Mouse (Mus musculus): ENCODE results near the gene Pter. TPM values are rescaled to one million over a fixed set of nuclear protein-coding genes. Genes with fewer than 3 reads are reported as not detected.

Pter gene
- 10 to 100 TPM in 1 of 2 experiments, 1 to 10 TPM in 1; 6.0 to 12.5 TPM for total RNA-seq (2021)
- long read RNA-seq, experiment 1, partial matches to known transcripts, result 0 of 5 reads
- long read RNA-seq, experiment 1, other reads (novel, unspliced or antisense), result 2 of 5 reads
- long read RNA-seq, experiment 2, transcript Pter-205 (6 exons, 1,232 nt), result major isoform, 6 of 14 reads
- long read RNA-seq, experiment 2, partial matches to known transcripts, result 1 of 14 reads
- long read RNA-seq, experiment 2, other reads (novel, unspliced or antisense), result 3 of 14 reads

DNA sequence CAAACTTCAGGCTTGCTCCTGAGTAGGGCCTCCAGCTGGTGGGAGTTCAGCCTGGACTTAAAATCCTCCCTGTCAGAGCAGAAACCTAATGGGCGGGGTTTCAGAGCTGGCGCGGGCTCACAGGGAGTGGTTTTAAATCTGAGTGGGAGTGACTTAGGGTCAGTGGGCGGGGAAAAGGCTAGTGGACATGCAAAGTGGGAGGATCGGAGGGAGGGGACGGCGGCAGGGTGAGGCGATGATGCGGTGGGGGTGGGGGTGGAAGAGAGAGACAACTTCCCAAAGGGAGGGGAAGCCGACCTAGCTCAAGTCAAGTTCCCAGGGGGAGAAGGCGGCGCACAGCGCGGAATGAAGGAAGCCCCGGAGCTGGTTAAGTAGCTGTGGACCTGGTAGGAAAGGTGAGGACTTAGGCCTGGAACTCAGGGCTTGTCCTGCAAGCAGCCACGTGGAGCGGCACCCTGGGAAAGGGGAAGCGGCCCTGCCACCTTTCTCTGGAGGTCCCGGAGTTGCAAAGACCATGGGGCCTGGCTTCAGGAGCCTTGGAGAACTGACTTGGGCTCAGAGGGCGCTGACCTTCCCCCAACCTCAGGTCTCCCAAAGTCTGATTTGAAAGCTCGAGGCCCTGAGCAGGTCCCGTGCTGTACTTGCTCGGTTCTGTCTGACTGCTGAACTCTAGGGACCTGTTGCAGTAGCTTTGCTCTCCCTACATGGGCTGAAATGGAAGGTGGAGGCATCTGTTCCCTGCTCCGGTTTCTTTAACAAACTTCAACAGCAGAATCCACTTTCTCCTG, at the start of gene Pter:
Gene Pter, plus strand, starts transcription at position 238 of the 788 bp plus-strand sequence.
- DNase-seq (ENCODE audit: low spot score in 2 of 2), result peak; percentile 77 to 79

DNA sequence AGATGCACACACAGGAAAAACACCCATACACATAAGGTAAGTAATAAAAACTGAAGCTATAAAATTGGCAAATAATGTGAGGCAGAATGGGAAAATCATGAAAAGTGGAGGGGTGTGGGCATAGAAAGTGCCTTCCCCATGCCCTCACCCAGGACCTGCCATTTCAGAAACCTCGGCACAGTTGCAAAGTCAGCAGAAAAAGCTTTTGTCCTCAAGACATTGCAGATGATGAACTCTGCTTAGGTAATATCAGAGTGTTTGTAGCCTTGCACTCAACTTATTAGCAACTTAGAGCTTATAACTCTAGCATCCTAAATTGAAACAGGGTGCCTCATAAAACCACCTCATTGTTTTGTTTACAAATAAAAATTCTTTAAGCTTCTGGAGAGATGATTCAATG, 49.6 kb upstream of the Pter start:
- DNase-seq (ENCODE audit: low spot score in 2 of 2), result no peak

DNA sequence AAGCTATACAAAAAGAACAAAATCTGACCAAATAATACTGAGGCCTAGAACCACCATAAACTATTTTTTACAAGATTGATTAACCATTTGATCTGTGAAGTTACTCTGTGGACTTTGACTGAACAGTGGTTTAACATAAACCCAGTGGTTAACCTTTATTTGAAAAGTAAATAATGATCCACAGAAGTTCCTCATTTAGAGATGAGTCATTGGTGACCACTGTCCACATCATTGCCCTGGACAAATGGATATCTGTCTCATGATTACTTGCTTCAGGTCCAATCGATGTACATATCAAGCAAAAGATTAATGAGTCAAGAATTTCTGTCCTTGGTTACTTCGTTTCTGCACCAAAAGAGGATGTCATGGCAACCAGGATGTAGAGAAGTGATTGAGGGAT, 44.3 kb upstream of the Pter start:
- no peak for DNase-seq (ENCODE audit: low spot score in 2 of 2)

DNA sequence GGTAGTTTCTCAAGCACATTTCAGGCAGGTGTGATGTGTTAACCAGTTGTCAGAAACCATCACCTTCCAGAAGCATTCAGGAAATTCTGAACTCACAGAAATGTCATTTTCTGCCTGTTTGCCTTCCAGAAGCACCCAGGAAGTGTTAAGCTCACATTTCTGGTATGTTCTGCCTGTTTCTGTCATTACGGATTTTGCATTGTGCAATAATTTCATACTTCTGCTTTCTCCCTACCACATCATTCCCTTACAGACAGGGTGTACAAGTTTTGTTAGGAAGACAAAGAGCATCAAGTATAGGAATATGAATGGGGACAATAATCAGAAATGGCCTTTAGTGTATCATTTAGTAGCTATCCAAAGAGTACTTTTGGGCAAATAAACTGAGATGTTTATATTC, 42.8 kb upstream of the Pter start:
- no peak for DNase-seq (ENCODE audit: low spot score in 2 of 2)

DNA sequence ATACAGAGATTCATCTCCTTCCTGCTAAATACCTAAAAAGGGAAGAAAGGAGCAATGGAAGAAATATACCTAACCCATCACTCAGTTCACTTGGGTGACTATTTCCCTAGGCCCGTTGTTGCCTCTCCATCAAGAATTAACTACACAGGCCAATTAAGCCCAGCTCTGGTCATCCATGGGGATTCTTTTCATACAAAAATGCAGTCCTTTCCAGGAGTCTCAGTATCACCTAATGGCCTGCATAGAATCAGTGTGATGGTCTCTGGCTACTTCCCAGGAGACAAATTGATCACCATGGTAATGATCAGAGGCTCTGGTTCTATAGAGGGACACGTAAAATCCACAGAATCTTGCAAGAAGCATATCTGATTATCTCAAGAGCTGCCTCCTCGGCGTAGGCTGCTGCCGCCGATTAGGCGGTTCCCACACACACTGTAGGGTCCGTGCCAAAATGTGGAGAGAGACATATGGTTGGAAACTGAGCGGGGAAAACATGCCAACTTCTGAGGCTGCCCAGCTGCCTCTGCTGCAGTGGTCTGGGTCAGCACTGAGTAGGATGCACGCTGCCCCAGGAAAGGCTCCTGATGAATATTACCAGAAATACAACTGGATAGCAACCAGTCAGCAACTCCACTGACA, 40.4 kb upstream of the Pter start:
- DNase-seq (ENCODE audit: low spot score in 2 of 2), result no peak

DNA sequence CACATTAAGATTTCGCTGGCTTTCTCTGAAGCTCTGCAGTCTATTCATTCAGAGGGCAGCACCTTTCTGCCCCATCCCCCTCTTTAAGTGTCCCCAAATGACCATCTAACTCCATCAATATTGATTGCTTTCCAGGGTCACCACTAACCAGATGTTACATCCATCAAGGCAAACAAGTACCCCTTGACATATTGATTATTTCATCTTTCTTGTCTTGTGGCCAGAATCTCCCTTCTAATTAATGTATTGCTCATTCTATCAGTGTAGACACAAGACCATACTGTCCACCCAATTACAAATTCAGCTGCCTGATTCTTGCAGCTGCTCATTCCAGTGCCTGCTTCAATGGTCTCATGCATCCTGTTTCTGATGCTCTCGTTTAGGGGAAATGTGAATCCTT, 36.8 kb upstream of the Pter start:
- no peak for DNase-seq (ENCODE audit: low spot score in 2 of 2)

DNA sequence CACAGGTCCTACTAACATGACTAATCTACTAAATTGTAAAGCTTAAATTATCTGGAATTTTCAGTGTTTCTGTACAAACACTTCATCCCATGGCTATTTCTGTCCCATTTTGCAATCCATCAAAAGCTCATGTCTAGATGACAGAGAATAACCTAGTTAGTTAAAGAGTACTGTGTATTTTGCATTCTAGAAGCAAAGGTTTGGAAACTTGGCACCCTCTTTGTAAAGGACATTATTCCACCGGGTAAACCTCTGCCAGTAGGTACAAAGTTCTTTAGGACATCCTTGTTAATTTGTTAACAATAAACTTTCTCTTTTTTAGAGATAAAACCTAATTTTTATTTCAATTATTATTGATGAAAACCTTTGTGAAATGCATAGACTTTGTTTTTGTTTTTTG, 18.1 kb upstream of the Pter start:
- DNase-seq (ENCODE audit: low spot score in 2 of 2), result no peak

DNA sequence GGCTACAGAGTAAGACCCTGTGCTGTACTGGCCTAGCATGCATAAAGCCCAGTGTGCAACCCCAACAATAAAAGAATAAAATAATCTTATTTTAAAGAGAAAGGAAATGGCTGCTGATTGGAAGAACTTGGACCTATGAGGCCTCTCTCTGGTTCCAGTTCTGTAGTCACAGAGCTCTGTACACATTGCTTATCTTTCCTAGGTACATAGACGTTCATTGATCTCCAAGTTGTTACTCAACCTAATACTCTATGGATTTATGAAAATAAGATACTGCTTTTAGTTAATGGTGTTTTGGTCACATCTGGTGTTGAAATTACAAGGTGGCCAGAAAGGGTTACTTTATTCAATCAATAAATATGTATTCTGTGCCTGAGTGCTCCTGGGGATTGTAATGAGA, 1.8 kb downstream of the Pter start:
- DNase-seq (ENCODE audit: low spot score in 2 of 2), result no peak

DNA sequence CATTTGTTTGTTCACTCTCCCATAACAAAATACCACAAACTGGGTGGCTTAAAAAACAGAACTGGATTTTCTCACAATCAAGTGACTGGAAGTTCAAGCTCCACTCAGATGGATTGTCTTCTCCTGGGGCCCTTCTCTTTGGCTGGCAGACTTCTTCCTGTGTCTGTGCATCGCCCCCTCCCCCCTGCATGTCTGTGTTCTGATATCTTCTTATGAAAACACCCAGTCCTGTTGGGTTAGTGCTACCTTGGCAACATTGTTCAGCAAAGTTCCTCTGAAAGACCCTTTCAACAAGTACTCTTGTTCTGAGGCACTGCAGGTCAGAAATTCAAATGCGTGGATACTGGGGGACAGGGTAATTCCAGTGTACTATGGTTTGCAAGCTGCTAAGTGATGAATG, 6.5 kb downstream of the Pter start:
- DNase-seq (ENCODE audit: low spot score in 2 of 2), result no peak

DNA sequence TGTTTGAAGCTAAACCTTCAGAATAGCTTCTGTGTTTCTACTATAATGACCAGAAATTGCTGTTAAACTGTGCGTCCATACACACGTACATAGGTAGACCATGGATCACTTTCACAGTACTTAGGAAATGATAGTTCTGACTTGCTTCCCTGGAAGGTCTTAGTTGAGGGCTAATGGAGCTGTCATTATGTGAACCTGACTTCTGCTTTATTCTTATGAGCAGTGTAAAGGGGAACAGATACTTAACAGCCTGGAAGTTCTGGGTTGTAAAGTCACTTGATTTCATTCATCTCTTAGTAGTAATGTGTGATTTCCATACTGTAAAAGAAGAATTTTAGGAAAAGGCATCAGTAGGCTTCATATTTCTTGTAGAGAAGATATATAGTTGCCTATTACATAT, 10.1 kb downstream of the Pter start:
- no peak for DNase-seq (ENCODE audit: low spot score in 2 of 2)

DNA sequence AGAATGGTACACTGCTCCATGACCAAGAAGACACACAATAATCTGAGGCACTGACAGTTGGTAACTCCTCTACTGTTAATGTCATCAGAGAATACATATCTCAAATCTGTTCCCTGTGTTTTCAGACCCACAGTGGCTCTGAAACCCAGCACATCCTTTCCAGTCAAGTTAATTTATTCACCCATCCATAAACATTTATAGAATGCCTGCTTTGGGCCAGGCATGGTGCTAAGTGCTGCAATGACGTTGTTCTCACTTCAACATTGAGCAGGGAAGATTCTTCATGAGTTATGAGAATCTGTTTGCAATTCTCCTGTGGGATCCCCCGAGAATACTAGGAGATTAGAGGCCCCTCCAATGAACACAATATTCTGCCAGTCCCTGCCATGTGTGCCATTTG, 11.4 kb downstream of the Pter start:
- DNase-seq (ENCODE audit: low spot score in 2 of 2), result no peak

DNA sequence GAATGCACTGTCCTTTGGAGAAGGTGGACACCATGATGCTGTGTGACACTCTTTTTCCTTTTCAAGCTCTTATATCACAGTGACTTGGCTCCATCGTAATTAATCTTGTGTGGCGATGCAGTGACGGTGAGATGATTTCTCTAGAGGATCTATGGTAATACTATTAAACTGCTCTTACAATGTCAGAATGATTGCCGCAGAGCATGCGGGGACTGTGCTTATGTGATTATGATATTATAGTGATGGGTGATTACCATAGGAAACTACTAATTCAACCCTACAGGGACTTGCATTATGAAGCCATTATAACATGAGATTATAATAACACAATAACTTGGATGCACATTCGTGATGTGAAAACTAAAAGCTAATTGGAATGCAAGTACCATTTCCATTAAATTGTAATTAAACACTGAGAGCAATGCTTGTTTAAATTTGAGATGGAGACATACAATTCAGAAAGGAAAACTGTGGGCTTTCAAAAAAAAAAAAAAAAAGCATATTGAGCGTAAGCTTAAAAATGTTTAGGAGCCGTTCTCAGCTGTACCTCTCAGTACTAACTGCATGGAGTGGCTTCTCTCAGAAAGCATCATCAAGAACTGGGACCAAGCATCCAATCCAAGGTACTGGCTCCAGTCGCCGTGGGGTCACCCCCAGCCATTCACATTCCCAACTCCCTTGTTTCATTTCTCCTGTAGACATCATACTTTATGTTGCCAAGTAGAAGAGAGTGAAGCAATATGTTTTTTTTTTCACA, 13.8 kb downstream of the Pter start:
- DNase-seq (ENCODE audit: low spot score in 2 of 2), result no peak

DNA sequence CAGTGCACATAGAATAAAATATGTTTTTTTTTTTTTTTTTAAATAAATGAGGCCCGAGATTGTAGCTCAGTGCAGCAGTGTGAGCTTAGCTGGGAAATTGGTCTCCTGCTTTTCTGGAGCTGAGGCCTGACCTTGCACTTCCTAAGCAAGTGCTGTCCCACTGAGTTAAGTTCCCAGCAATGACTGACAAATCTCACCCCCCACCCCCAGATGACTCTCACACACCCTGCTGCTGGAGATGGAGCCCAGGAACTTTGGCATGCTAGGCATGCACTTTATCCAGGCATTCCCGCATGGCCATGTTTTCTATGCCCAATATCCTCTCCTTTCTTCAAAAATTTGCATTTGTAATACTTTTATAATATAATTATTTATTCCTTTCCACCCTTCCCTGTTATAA, 14.8 kb downstream of the Pter start:
- DNase-seq (ENCODE audit: low spot score in 2 of 2), result no peak

DNA sequence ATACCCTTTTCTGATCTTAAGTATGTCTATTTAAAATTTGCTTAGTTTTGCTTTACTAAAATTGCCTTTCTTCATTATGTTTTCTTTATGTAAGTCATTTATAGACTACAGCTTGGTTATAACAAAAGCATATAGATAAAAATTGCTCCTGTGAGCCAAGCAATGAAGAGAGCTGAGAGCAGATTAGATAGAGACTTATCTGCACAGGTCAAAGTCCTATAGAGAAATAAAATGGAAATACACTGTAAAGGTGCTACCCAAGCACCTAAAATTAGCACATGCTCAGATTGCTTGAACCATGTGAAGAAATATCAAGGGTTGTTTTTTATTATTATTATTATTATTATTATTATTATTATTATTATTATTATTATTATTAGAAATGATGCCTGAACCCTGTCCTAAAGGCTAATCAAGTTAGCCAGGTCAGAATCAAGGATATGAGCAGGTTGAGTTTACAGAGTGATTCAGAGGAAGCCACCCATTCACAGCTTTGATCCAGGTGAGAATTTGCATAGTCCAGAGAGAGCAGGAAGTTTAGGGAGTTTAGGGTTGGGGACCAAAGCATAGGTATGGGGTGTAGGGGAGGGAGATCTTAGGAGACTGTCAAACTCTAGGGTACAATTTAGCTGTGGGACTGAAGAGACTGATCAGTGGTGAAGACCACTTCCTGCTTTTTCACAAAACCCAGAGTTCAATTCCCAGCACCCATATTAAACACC, 33.0 kb downstream of the Pter start:
- DNase-seq (ENCODE audit: low spot score in 2 of 2), result no peak

DNA sequence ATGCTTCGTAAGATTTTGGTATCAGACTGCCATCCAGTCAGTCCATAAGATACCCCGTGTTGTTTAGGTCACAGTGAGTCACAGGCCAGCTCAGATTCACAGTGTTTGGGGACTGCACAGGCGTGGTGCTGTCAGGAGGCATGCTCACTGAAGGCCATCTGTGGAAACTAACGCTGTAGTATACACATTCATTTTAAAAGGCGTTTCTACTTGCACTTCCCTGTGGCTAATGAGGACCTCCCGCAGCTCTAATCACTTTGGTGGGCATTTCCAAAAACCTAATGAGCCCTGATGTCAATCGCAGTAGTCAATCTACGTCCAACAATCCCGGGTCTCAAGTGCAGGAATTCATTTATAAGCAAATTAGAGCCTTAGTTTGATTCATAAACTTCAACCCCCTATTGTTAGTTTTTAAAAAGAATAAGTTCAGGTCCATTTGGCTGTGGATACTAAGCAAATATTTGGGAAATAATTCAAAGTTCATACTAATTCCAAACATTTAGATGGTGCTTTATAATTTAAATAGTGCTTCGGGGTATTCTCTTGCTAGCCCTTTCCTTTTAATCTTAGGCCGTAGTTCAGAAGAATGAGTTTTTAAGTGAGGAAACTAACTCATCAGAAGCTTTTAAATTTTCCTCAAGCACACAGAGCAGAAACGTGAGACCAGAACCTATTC, 46.3 kb downstream of the Pter start:
- no peak for DNase-seq (ENCODE audit: low spot score in 2 of 2)

DNA sequence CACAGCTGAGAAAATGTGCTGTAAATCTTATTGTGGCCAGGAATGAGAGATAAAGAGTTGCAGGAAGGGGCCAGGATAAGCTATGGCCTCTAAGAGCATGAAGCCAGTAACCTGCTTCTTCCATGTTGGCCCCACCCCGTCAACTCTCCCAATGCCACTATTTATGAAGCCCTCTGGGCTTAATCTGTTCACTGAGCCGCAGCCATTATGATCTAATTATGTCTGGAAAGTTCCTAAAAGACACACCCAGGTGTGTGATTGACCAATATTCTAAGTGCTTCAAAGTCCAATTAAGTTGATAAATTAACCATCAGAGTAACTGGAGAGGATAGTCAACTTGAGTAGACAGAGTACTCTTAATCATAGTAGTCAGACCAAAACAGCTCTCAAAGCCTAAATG, 49.9 kb downstream of the Pter start:
- DNase-seq (ENCODE audit: low spot score in 2 of 2), result no peak

DNA sequence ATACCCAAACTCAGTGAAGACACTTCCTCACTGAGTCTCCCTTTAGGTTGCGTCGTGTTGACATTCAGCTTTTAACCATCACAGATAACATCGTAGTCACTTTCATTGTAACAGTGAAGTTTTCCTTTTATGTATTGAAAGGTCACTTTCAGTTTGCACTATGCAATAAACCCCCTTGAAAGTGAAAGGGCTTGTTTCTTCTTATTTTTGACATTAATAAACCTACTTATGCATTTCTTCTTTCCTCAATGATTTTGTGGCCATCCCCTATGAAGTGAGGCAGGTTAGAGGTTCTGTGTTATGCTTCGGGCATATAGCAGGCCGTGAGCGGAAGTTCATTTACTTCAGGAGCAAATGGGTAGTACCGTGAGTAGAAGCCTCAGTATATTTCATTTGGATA, 53.5 kb downstream of the Pter start:
- DNase-seq (ENCODE audit: low spot score in 2 of 2), result no peak

DNA sequence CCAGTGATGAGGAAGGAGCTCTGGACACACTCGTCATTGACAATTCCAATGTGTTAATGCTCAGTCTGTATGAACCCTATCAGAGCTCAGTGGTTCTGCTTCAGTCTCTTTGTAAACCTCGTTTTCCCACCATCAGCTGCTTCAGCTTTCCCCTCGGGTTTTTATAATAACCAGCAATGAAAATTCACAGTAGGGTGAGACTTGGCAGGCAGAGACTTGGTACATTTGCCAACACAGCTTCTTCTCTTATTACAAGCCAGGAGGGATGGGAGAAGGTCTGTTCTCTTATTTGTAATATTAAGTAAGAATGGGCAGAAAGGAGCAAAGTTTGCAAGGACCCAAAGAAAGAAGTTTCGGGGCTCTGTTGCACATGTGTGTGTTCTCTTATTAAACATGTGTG, 54.9 kb downstream of the Pter start:
- no peak for DNase-seq (ENCODE audit: low spot score in 2 of 2)

DNA sequence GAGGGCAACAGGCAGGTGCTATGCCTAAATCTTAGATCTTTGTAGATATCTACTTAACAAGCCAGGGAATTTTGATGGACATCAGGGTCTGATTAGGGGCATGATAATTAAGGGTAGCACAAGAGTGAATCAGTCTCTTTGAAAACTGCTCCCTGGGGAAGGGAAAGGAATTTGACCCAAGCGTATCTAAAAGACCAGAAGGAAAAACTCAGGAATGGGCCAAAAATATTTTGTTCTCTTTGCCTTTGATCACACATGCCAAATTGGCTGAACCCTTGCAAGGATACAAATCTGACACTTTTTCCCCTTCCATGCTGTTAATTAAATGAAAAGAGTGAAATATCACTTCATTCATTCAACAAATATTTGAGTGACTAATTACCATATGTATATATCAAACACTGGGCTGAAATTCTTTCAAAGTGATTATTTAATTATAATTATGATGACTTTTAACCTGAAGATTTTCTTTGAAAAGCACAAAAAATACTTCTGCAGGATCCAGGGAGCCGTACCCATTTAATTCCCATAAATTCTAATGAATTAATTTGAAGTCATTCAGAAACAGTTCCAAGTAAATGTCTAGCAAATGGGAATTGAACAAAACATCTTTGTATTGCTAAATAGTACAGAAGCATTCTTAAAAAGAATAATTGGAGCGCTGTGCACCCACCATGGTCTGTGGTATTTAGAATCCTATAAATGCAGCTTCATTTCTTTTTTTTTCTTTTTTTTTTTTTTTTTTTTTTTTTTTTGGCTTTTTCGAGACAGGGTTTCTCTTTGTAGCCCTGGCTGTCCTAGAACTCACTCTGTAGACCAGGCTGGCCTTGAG, 61.3 kb downstream of the Pter start:
- DNase-seq (ENCODE audit: low spot score in 2 of 2), result no peak

DNA sequence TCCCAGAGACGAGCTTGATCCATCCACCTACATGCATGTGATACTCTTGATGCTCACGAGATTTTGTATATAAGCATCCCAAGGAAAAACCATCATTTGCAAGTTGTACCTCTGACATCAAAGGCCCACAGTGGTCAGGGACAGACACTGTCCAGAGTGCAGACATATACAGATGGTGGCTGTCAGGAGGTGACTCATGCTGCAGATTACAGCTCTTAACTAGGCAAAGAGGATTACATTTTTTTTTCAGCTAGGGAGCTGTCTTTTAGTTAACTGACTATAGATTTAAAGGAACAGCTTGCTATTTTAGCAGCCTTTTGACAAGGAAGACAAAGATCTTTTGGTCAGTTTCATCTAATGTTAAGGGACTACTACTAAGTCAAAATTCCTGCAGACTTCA, 76.2 kb downstream of the Pter start:
- no peak for DNase-seq (ENCODE audit: low spot score in 2 of 2)

Measured in adrenal gland, adult 18-20 months (tissue).